Mouse (Mus musculus): ENCODE measurements around the gene Rnf225. TPM values are rescaled to one million over a fixed set of nuclear protein-coding genes. Genes with fewer than 3 reads are reported as not detected.
"Not testable (repeated sequence)": the region's sequence is repeated elsewhere in the genome, so short reads cannot be mapped to it uniquely, and the experiment has no call there.

Rnf225 gene
- total RNA-seq (2022) = 1 to 10 TPM in 3 of 4 experiments, under 1 TPM in 1; 0.98 to 1.5 (median 1.2) TPM

DNA sequence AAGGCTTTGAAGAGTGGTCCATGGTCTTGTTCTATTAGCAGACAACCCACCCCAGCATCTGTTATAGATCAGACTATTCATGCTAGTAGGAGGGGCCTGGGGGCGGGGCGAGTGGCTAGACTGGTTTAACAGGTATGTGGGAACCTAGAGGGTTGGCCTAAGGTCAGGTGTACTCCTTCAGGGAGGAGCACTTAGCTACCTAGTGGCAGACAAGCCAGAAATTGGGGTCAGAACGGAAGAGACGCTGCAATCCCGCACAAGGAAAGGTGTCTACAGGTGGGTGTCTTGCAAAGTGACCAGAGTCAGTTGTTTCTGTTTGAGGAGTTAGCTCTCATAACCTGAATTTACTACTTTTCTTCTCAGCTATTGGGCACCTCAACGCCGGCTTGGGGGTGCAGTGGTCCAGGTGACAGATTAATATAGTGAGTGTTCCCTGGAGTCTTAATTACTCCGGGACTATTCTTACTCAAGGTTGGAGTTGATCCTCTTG is at the start of gene Rnf225:
Gene Rnf225, plus strand, starts transcription at position 226 of the 490 bp plus-strand sequence.
- DNase-seq (ENCODE audit: low spot score in 2 of 2) = no peak

GRCm38 (mm10) chr7:12880036-12880435 is 47.2 kb upstream of the Rnf225 start:
- DNase-seq (ENCODE audit: low spot score in 2 of 2) = no peak

DNA sequence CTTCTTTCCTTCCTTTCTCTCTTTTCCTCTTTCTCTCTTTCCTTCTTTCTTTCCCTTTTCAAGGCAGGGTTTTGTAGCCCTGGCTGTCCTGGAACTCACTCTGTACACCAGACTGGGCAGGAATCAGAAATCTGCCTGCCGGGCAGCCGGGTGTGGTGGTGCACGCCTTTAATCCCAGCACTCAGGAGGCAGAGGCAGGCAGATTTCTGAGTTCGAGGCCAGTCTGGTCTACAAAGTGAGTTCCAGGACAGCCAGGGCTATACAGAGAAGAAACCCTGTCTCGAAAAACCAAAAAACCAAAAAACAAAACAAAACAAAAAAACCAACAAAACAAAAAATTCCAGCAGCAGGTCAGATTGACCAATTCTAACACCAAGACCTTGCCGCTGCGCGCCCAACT is 46.7 kb upstream of the Rnf225 start:
- DNase-seq (ENCODE audit: low spot score in 2 of 2) = not testable (repeated sequence)

GRCm38 (mm10) chr7:12880911-12881660 is 46.1 kb upstream of the Rnf225 start, which contains the start of gene Zfp128:
Zfp128 (plus strand) TSS chr7:12881177.
- DNase-seq (ENCODE audit: low spot score in 2 of 2) = peak; percentile 84 to 97

DNA sequence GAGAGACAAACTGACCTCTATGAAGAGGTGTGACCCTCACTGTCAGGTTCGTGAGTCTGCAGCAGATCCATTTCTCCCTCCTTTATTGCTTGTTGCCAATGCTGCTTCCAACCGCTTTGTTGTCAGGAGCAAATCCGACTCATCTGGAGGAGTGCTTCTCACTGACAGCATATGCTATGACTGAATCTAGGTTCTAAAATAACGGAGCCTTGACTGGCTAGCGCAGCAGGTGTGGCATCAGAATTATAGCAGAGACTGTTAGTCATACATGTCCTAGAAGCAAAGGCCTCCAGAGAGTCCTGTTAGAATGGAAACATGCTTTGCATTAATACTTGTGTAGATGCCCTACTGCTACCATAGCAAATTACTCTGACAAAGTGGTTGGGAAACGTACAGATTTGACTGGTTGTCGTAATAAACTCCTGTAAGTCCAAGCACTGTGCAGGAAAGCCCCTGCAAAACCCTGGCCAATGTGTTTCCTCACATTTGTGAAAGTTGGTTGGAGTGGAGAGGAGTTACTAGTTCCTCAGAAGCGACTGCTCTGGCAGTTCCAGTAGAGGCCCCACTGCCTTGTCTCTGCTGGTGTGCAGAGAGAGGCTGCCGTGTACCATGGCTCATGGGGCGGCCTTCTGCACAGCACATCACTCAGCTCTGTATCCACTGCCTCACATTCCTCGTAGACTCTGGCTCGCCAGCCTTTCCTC is 40.5 kb upstream of the Rnf225 start:
- no peak for DNase-seq (ENCODE audit: low spot score in 2 of 2)

DNA sequence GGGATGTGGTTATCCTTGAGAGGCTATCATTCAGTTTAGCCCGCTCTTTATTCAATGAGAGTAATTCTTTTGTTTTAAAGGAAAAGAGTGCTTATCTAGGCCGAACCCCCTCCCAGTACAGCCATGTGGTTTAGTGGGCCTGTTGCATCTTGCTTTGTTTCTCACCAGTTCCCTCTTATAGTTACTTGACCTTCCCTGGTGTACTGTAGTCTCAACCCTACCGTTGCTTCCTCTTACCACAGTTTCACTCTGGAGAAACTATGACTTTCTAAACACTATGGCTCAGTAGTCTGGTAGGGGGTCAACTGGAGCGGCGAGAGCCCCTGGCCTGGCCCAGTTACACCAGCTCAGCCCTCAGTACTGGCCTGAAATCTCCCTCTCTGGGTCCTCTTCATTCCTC is 39.6 kb upstream of the Rnf225 start:
- DNase-seq (ENCODE audit: low spot score in 2 of 2) = no peak

DNA sequence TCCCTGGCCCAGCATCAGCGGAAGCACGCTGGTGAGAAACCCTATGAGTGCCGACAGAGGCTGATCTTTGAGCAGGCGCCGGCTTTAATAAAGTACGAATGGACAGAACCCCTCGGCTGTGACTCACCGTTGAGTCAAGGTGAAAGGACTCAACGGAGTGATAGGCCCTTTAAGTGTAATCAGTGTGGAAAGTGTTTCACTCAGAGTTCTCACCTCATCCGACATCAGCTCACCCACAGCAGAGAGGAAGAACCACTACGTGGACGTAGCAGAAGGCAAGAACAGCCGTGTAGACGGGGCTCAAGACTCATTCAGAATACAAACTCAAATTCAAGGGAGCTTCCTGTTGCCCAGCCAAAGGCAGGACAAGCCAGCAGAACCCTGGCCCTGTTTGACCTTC is 36.3 kb upstream of the Rnf225 start:
- DNase-seq (ENCODE audit: low spot score in 2 of 2) = no peak

DNA sequence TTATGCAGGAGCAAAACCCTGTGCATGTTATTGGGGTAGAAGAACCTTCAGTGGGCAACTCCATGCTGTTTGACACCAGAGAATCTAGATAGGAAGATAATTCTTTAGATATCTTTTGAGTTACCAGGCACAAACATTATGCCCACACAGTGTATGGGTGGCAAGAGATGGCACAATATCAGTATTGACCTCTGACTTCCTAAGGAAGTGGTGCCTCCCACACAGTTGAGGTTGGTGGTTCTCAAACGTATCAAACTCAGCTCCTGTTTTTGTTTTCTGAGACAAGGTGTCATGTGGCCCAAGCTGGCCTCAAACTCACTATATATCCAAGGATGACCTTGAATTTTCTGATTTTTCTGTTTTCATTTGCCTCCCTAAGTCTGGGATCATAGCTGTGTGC is 35.9 kb upstream of the Rnf225 start:
- DNase-seq (ENCODE audit: low spot score in 2 of 2) = no peak

DNA sequence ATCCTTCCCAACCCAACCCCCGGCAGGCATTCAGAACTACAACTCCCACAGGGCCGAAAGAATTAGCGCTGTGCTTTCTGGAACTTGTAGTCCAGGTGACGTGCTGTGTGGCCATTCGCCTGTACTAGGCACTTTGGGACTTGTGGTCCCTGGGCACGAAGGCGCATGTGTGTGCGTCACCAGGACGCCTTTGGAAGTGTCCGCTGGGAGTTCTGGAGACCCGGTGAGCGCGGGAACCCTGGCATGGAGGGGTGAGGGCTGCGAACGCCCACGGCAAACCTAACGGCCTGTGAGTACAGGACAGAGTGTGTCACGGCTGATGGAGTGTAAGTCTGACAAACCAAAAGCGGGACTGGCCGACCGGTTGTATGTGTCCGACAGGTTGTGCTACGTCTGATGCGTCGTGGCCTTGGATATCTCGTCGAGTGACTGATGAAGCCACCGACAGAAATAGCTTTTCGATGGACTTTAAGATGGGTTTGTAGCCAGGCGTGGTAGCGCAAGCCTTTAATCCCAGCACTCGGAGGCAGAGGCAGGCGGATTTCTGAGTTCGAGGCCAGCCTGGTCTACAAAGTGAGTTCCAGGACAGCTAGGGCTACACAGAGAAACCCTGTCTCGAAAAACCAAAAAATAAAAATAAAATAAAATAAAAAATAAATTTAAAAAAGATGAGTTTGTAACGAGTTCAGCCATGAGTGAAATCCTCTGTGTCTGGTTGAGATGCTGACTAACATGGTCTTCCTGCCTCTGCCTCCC is 29.4 kb upstream of the Rnf225 start, which contains the start of gene Zscan22:
Gene Zscan22, plus strand, starts transcription at position 161 of the 756 bp plus-strand sequence.
- peak; percentile 88 to 97 for DNase-seq (ENCODE audit: low spot score in 2 of 2)

DNA sequence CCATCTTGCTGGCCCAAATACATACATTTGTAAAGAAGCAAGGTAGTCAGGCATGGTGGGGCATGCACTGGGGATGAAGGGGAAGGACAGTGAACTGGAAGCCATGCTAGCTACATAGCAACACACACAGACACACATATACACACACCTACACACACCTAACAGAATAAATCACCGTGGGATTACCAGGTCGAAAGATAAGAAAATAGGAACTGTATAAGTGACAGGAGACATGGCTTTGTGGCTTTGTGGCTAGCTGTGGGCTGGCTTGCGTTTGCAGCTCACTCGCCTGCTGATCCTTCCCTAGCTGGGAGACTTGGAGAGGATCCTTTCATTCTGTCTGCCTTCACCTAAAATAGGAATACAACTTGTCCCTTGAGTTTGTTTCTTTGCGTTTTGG is 25.7 kb upstream of the Rnf225 start:
- DNase-seq (ENCODE audit: low spot score in 2 of 2) = no peak

GRCm38 (mm10) chr7:12903623-12904022 is 23.6 kb upstream of the Rnf225 start:
- DNase-seq (ENCODE audit: low spot score in 2 of 2) = no peak

GRCm38 (mm10) chr7:12905146-12905545 is 22.1 kb upstream of the Rnf225 start:
- no peak for DNase-seq (ENCODE audit: low spot score in 2 of 2)

DNA sequence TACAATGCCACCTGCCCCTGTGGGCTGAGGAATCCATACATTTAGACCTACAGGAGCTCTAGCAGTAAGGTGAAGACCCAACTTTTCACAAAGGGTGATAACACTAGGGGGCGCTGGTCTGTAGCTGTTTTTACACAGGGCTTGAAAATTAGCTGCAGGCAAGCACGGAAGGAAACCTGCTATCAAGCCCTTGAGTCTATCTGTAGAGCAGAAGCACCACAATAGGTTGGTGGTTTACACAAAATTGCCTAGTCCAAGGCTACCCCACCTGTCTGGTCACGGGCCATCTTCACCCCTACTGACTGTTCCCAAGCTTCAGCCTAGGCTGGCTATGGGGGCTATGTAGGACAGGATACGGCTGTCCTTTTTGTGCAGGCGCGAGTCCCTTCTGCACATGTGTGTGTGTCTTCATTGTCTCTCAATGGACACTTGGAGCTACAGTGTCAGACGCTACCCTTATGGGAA is 17.7 kb upstream of the Rnf225 start:
- DNase-seq (ENCODE audit: low spot score in 2 of 2) = peak; percentile 47 to 63

DNA sequence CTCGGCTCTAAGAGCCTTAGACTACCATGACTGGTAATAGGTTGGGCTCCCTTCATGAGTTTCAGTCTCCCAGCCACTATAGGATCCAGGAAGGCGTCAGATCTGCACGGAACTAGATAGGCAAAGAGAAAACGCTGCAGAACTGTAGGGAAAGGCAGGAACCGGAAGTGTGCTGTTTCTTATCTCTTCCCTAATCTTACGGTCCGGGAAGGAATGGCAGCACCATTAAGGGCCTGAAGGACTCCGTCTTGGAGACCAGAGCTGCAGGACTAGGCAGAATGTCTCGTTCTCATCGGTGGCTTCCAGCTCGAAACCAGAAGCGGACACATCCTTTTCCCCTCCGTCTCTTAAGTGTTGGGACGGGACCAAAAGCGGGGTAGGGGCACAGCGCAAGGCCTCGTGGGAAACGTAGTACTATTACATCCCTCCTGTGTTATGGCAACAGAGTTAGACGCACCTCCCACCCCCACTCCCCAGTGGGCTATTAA is 17.0 kb upstream of the Rnf225 start:
- DNase-seq (ENCODE audit: low spot score in 2 of 2) = peak; percentile 46 to 66

DNA sequence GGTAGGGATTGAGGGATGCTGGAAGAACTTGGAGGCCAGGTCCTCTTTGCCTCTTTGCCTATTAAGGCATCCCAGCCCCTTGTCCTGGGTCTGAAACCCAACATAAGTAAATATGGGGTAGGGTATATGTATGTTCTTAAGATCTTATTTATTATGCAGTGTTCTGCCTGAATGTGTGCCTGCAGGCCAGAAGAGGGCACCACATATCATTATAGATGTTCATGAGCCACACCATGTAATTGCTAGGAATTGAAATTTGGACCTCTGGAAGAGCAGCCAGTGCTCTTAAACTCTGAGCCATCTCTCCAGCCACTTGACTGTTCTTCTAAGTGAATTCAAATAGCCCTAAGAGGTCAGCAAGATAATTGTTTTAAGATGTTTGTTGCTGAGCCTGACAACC is 13.7 kb upstream of the Rnf225 start:
- no peak for DNase-seq (ENCODE audit: low spot score in 2 of 2)

DNA sequence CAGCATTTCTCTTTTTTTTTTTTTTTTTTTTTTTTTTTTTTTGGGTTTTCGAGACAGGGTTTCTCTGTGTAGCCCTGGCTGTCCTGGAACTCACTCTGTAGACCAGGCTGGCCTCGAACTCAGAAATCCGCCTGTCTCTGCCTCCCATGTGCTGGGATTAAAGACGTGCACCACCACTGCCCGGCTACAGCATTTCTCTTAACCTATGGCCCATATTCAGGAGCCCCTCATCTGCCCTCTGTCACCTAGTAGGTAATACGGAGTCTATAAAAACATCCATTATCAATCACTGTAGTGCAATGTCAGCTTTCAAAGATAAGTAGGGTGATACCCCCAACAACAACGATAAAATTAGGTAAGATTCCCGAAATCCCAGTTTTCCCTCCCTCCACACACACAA is 6.7 kb upstream of the Rnf225 start:
- DNase-seq (ENCODE audit: low spot score in 2 of 2) = not testable (repeated sequence)

DNA sequence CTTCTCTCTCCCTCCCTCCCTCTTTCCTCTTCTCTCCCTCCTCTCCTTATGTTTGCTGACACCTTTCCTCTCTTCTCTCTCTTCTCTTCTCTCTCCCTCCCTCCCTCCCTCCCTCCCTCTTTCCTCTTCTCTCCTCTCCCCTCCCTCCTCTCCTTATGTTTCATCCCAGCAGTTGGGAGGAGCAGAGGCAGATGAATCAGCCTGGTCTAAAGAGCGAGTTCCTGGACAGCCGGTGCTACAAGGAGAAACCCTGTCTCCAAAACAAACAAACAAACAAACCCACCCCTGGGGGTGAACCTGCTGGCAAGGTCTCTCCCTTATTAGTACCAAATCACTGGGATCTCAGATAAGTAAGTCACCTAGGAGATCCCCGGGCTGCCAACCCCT is 5.9 kb upstream of the Rnf225 start:
- no peak for DNase-seq (ENCODE audit: low spot score in 2 of 2)

- DNase-seq (ENCODE audit: low spot score in 2 of 2) = peak; percentile 94 to 99
Measured at GRCm38 (mm10) chr7:12921705-12922465, 5.3 kb upstream of the Rnf225 start, which contains the start of gene Rps5. Rps5 (plus strand) TSS chr7:12922290.

GRCm38 (mm10) chr7:12922729-12923128 is 4.5 kb upstream of the Rnf225 start:
- DNase-seq (ENCODE audit: low spot score in 2 of 2) = no peak

DNA sequence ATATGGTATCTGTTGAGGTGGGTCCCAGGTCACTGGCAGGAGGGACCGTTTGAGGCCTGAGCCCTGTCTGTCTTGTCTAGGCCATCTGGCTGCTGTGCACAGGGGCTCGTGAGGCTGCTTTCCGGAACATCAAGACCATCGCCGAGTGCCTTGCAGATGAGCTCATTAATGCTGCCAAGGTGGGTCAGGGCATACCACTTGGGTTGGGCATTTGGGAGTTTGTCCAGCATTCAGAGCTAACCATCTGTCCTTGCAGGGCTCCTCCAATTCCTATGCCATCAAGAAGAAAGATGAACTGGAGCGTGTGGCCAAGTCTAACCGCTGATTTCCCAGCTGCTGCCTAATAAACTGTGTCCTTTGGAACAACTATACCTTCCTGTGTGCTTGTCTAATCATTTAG is 900 bp upstream of the Rnf225 start:
- no peak for DNase-seq (ENCODE audit: low spot score in 2 of 2)
